Mouse (Mus musculus) hindbrain, embryonic 14.5 days (tissue): Measurements from ENCODE around the gene Krtcap3. TPM values are rescaled to one million over a fixed set of nuclear protein-coding genes. Genes with fewer than 3 reads are reported as not detected.

Experiments
- ATAC-seq: fragments of 200-750 bp; cut with Nextera tagmentation; 2 replicates; pipeline ENCODE4 v1.8.0; 2017; ENCODE audit warnings: moderate number of reproducible peaks, mild to moderate bottlenecking, moderate TSS enrichment, moderate library complexity; ENCODE audit not compliant: low FRiP score
- DNase-seq: peaks from one replicate; pipeline ENCODE4 v3.0.0-alpha.2; 2015; ENCODE audit warnings: low spot score
- H3K27ac ChIP-seq: fragments of 300-500 bp; sonication (generic); 2 replicates; pipeline ENCODE4 v1.5.1; 2014; ENCODE audit warnings: mild to moderate bottlenecking, moderate library complexity
- H3K27me3 ChIP-seq: fragments of 300-500 bp; sonication (generic); 2 replicates; pipeline ENCODE4 v1.6.1; 2014; ENCODE audit warnings: mild to moderate bottlenecking, low read length, mixed read lengths; ENCODE audit not compliant: control insufficient read depth, insufficient read depth
- H3K36me3 ChIP-seq: fragments of 300-500 bp; sonication (generic); replicated peaks from 2 replicates; pipeline ENCODE4 v1.6.1; 2014; ENCODE audit not compliant: control insufficient read depth, insufficient read depth
- H3K4me1 ChIP-seq: fragments of 300-500 bp; sonication (generic); replicated peaks from 2 replicates; pipeline ENCODE4 v1.6.1; 2014; ENCODE audit warnings: antibody characterized with exemption, low read length, mixed read lengths; ENCODE audit not compliant: control insufficient read depth, insufficient read depth
- H3K4me2 ChIP-seq: fragments of 300-500 bp; sonication (generic); replicated peaks from 2 replicates; pipeline ENCODE4 v1.6.1; 2014; ENCODE audit warnings: mild to moderate bottlenecking, moderate library complexity
- H3K4me3 ChIP-seq: fragments of 300-500 bp; sonication (generic); replicated peaks from 2 replicates; pipeline ENCODE4 v1.5.1; 2014; ENCODE audit warnings: mild to moderate bottlenecking, low read length
- H3K9ac ChIP-seq: fragments of 300-500 bp; sonication (generic); 2 replicates; pipeline ENCODE4 v1.6.1; 2014
- H3K9me3 ChIP-seq: fragments of 300-500 bp; sonication (generic); 2 replicates; pipeline ENCODE4 v1.6.1; 2016; ENCODE audit warnings: low read length; ENCODE audit not compliant: control insufficient read depth
- WGBS: fragments of 180-500 bp; shearing (Covaris S2); extraction: QIAGEN DNeasy Blood & Tissue Kit; methylation state at CpG from one replicate; pipeline ENCODE4 v1.1.7; 2014; 5-methylcytosine and 5-hydroxymethylcytosine counted together
- polyA plus RNA-seq: library from polyadenylated mRNA; unstranded; fragments of >200 nt; fragmentation: Nextera tagmentation; extraction: Ambion mirVana; gene quantifications from 2 replicates; pipeline ENCODE4 v1.2.1, GENCODE M21; 2014

Gene Krtcap3
- polyA plus RNA-seq, 1 experiment from 2014 or later = 2.9 TPM

DNA sequence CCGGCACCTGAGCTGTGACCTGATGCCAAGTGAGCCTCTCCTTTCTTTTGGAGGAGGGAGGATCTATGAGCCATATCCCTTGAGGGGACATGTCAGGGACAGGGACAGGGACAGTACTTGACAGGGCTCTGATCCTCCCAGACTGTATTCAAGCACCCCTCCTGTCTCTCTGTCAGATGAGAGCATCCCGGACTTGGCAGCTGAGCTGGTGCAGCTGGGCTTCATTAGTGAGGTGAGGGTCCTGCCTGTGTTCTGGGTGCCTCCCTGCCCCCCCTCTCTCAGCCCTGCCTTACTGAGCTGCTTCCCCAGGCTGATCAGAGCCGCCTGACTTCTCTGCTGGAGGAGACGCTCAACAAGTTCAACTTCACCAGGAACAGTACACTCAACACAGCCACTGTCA is 775 bp upstream of the Krtcap3 start:
- no peak for DNase-seq
- no peak overlapping the region for H3K27ac ChIP-seq
- H3K4me1 ChIP-seq = no peaks in the 10 kb centered on the region
- H3K4me2 ChIP-seq = no peak overlapping the region
- H3K9ac ChIP-seq = no peak overlapping the region
- no peaks in the 10 kb centered on the region for H3K9me3 ChIP-seq
- H3K27me3 ChIP-seq = no peaks in the 10 kb centered on the region
- 68% methylated on average over 4 of the region's 4 CpGs for WGBS
- H3K36me3 ChIP-seq = peaks cover 98% of the 10 kb centered on the region
- no peak overlapping the region for H3K4me3 ChIP-seq
- peak; percentile 22; the same call in 1 of the 2 replicates for ATAC-seq

DNA sequence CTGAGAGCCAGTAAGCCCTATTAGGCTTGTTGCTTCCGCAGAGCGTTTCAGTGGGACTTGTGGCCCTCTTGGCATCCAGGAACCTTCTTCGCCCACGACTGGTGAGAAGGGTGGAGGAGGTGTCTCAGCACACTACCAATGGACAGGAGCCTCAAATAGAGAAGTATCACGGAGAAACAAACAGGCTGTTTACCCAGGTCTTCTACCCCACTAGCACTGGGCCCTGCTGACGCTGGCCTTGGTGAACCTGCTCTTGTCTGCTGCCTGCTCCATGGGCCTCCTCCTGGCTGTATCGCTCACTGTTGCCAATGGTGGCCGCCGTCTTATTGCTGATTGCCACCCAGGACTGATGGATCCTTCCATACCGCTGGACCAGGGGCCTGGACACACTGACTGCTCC is 660 bp downstream of the Krtcap3 start:
- no peak for DNase-seq
- ATAC-seq = no peak
- no peak overlapping the region for H3K4me3 ChIP-seq
- no peaks in the 10 kb centered on the region for H3K9me3 ChIP-seq
- H3K4me2 ChIP-seq = 0 out of 2 replicates have a peak overlapping the region, but pooled peaks have one; percentile 14
- H3K4me1 ChIP-seq = no peaks in the 10 kb centered on the region
- H3K36me3 ChIP-seq = peaks cover 97% of the 10 kb centered on the region
- no peak overlapping the region for H3K27ac ChIP-seq
- 56% methylated on average over 10 of the region's 10 CpGs for WGBS
- no peaks in the 10 kb centered on the region for H3K27me3 ChIP-seq
- H3K9ac ChIP-seq = no peak overlapping the region

DNA sequence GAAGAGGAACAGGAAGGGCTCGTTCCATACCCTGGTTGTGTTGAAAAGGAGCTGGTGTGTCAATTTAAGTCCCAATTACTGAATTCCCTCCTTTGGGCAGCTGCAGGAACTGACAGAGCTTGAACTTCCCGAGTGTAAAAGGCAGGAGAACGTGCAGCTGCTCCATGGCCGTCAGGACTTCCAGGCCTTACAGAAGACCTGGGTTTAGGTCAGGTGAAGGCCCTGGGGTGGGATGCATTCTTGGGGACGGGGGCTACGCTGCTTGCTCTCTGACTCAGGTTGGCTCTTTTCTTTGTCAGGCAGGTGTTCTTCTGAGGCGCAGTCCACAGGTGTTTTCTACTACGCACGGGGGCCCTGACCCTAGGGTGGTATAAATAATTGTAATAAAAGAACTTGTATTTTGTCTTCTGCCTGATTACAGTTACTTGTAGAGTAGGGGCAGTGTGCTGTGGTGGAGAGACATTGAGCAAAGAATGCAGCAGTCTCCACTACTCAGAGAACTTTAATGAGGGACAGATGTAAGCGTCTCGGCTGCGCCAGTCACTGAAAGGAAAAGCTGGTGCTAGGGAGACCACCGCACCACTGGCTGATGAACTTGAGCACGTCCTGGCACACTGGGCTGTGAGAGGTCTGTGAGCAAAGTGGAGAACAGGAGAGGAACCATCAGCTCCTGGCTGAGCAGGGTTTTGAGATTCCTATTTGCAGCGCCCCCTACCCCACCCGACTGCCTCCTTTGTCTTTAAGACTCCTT is 1.5 kb downstream of the Krtcap3 start:
- ATAC-seq (no peak), DNase-seq (no peak)
- 86% methylated on average over 16 of the region's 16 CpGs for WGBS
- Histone ChIP-seq H3K9ac (no peak overlapping the region), H3K9me3 (no peaks in the 10 kb centered on the region), H3K4me1 (no peaks in the 10 kb centered on the region), H3K4me3 (no peak overlapping the region), H3K36me3 (peaks cover 97% of the 10 kb centered on the region), H3K27me3 (no peaks in the 10 kb centered on the region), H3K4me2 (no peak overlapping the region), H3K27ac (no peak overlapping the region)

DNA sequence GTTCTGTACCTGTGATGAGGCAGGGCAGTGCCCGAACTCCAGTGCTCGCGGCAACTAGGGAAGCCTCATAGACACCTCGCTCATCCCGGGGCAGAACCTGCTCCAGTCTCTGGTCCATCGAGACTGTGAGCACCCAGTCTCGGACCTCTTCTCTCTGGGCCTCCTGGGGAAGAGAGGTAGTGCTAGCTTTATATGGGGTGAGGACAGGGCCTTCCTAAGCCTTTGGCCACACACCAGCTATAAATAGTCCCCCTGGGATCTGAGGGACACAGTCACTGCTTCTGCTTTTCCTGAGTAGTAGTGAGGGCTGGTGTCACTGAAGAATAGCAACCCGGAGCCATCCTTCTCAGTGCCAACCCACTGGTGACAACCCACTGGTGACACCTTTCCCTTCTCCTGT is 2.3 kb downstream of the Krtcap3 start:
- DNase-seq (no peak), ATAC-seq (no peak)
- 98% methylated on average over 8 of the region's 8 CpGs for WGBS
- H3K36me3 ChIP-seq = peaks cover 95% of the 10 kb centered on the region
- H3K27ac ChIP-seq = no peak overlapping the region
- no peak overlapping the region for H3K9ac ChIP-seq
- no peak overlapping the region for H3K4me2 ChIP-seq
- no peaks in the 10 kb centered on the region for H3K27me3 ChIP-seq
- no peak overlapping the region for H3K4me3 ChIP-seq
- H3K9me3 ChIP-seq = no peaks in the 10 kb centered on the region
- no peaks in the 10 kb centered on the region for H3K4me1 ChIP-seq

DNA sequence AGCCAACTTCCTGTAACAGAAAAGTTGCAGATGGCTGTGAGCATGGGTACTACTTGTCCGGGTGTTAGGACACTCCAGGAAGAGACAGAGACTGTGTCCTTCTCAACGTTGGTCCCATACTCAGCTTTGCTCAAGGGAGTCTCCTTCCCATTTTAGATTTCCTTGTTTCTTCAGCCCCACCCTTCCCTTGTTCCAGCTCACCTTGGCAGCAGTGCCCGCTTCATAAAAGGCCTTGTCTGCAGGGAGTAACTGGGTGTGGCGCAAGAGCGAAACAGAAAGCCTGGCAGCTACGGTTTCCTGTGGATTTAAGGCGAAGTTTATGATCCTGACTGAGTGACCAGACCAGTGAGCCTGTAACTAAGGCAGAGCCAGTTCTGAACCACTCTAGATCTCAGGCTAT is 3.0 kb downstream of the Krtcap3 start:
- Histone ChIP-seq H3K4me3 (no peak overlapping the region), H3K9ac (no peak overlapping the region), H3K4me1 (no peaks in the 10 kb centered on the region), H3K27me3 (no peaks in the 10 kb centered on the region), H3K4me2 (no peak overlapping the region), H3K36me3 (peaks cover 93% of the 10 kb centered on the region), H3K9me3 (no peaks in the 10 kb centered on the region), H3K27ac (no peak overlapping the region)
- ATAC-seq = no peak
- 84% methylated on average over 7 of the region's 7 CpGs for WGBS
- DNase-seq = no peak

DNA sequence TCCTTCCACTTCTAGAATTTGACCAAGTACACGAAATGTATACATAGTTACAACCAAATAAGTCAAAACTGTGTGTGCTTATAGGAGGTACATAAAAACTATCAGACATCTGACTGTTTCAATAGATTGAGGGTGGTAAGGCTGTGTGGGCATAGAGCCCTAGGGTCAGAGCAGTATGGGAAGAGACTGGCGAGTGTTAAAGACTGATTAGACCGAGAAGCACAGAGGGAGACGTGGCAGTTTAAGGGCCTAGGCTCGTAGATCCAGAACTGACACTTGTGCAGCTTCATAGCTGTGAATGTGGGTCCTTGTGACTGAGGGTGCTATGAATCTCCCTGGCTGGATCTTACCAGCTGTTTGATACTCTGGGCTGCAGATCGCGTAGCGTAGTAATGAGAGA is 3.4 kb downstream of the Krtcap3 start:
- Histone ChIP-seq H3K4me3 (no peak overlapping the region), H3K4me1 (no peaks in the 10 kb centered on the region), H3K27ac (no peak overlapping the region), H3K9ac (no peak overlapping the region), H3K27me3 (no peaks in the 10 kb centered on the region), H3K9me3 (no peaks in the 10 kb centered on the region), H3K36me3 (peaks cover 92% of the 10 kb centered on the region), H3K4me2 (no peak overlapping the region)
- DNase-seq = no peak
- 87% methylated on average over 8 of the region's 8 CpGs for WGBS
- ATAC-seq = no peak

DNA sequence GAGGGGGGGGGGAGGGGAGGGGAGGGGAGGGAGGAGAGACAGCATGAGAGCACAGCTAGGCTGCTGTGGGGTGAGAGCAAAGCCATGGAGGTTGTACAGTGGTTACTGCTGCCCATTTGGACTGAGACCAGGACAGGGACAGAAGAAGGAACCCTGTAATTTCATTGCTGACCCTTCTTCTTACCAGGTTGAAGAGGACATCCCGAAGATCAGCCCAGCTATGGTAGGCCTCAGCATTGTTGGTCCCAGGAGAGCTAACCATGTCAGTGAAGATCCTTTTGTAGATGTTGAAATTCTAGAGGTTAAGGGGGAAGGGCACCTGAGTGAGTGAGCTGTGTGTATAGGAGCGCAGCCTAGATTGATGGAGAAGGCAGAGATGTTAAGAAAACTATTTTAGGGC is 3.9 kb downstream of the Krtcap3 start:
- no peaks in the 10 kb centered on the region for H3K9me3 ChIP-seq
- no peak for ATAC-seq
- no peak overlapping the region for H3K4me3 ChIP-seq
- 97% methylated on average over 2 of the region's 2 CpGs for whole genome bisulfite sequencing
- DNase-seq = no peak
- no peak overlapping the region for H3K4me2 ChIP-seq
- peaks cover 92% of the 10 kb centered on the region for H3K36me3 ChIP-seq
- no peak overlapping the region for H3K27ac ChIP-seq
- H3K27me3 ChIP-seq = no peaks in the 10 kb centered on the region
- H3K9ac ChIP-seq = no peak overlapping the region
- H3K4me1 ChIP-seq = no peaks in the 10 kb centered on the region

DNA sequence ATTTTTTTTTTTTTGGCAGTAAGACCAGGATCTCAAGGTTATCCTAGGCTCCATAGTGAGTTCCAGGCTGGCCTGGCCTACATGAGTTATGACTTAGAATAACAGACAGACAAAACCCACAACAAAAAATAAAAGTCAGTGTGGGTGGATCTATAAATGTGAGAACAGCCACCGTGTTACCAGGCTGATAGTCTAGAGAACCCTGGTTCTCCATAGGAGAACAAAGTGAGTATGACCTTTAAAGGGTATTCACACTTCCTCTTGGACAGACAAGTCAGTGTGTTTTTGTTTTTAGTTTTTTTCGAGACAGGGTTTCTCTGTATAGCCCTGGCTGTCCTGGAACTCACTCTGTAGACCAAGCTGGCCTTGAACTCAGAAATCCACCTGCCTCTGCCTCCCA is 4.5 kb downstream of the Krtcap3 start:
- no peak overlapping the region for H3K4me2 ChIP-seq
- no peaks in the 10 kb centered on the region for H3K27me3 ChIP-seq
- DNase-seq (no peak), ATAC-seq (no peak)
- peaks cover 92% of the 10 kb centered on the region for H3K36me3 ChIP-seq
- H3K4me1 ChIP-seq = no peaks in the 10 kb centered on the region
- H3K4me3 ChIP-seq = no peak overlapping the region
- no peak overlapping the region for H3K27ac ChIP-seq
- H3K9me3 ChIP-seq = no peaks in the 10 kb centered on the region
- 90% methylated on average over 2 of the region's 2 CpGs for WGBS
- H3K9ac ChIP-seq = no peak overlapping the region

DNA sequence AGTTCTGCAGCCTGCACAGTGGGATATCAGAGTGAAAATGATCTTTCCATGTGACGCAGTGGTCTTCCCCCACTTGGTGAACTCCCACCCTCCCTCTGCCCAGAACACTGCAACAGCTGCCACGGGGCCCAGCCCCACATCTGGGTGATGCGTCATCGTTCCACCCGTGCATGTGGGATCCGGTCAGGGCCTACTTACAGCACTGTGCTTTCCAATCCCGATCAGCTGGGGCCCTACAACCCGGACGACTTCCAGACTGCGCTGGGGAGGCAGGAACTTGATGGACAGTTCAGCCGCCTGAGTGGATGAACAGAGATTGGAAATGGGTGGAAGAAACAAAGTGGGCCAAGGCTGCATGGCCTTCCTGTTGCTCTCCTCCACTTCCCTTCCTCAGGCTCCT is 6.1 kb downstream of the Krtcap3 start:
- H3K27me3 ChIP-seq = no peaks in the 10 kb centered on the region
- no peak overlapping the region for H3K4me2 ChIP-seq
- DNase-seq (no peak), ATAC-seq (no peak)
- H3K9me3 ChIP-seq = no peaks in the 10 kb centered on the region
- no peak overlapping the region for H3K4me3 ChIP-seq
- WGBS = 91% methylated on average over 11 of the region's 11 CpGs
- no peak overlapping the region for H3K9ac ChIP-seq
- no peak overlapping the region for H3K27ac ChIP-seq
- peaks cover 92% of the 10 kb centered on the region for H3K36me3 ChIP-seq
- no peaks in the 10 kb centered on the region for H3K4me1 ChIP-seq

DNA sequence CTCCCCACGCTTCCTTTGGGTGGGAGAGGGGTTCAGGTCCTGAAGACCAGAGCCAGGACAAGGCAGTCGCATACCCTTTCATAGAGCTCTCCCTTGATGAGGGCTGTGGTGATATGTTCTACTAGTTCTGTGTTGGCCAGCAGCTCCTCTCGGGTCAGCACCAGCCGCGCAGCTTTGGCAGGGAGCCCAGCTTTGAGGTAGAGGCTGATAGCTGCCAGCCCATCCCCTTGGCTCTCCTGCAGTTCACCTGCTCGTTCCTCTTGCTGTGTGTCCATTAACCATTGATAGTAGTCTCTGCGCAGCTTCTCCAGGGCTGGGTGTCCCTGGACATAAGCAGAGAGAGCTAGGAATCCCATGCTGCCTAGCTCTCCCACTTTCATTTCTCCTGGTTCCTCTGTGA is 14.6 kb downstream of the Krtcap3 start:
- ATAC-seq (no peak), DNase-seq (no peak)
- Histone ChIP-seq H3K9ac (no peak overlapping the region), H3K27me3 (no peaks in the 10 kb centered on the region), H3K4me1 (no peaks in the 10 kb centered on the region), H3K36me3 (peaks cover 95% of the 10 kb centered on the region), H3K9me3 (no peaks in the 10 kb centered on the region), H3K4me2 (no peak overlapping the region), H3K4me3 (no peak overlapping the region), H3K27ac (no peak overlapping the region)
- WGBS = 94% methylated on average over 7 of the region's 7 CpGs
